Comparison of ENCODE assay signal across 8 mouse cellular contexts in the genomic region with DNA sequence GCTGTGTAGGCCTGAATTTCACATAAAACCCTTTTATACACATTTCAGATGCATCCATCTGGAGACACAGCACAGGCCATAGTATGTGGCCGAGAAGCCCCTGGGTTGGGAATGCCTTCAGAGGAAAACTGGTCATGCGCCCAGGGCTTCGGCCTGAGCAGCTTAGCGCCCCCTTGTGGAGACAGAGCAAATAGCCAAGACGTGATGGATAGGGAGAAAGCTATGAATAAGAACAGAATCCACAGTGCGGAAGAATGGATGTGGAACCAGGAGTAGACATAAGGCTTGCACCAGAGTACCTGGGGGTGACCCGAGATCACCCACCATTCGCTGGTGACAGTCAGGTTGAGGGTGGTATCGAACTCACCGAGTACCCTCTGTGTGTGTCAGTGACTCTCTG. TPM values are rescaled to one million over a fixed set of nuclear protein-coding genes. Genes with fewer than 3 reads are reported as not detected.
A peak's percentile ranks its signal among the peaks of the same experiment; 100 is the strongest.
DNase-seq lines count a peak whose midpoint lies in the region; ATAC-seq and TF ChIP-seq lines count a peak whose summit lies in the region.

No protein-coding gene starts in this region.

- no peak overlapping the region for H3K27ac ChIP-seq in MEL (ENCODE audit: control insufficient read depth, low read depth, low read length)
- peak overlapping the region; percentile 8; the same call in 1 of the 2 replicates for H3K27ac ChIP-seq in midbrain, embryonic 12.5 days (replicated peaks)
- no peak overlapping the region for H3K27ac ChIP-seq in stomach, postnatal 0 days (replicated peaks)

- H3K36me3 ChIP-seq in MEL (ENCODE audit: control insufficient read depth in 1 of 2, insufficient read depth in 2 of 2, low read length in 2 of 2), result no peaks in the 10 kb centered on the region
- H3K36me3 ChIP-seq in midbrain, embryonic 12.5 days, result peaks cover 39% of the 10 kb centered on the region
- peaks cover 7% of the 10 kb centered on the region for H3K36me3 ChIP-seq in stomach, postnatal 0 days (ENCODE audit: control insufficient read depth, insufficient read depth, low read length)

- no peaks in the 10 kb centered on the region for H3K79me2 ChIP-seq in MEL (ENCODE audit: control insufficient read depth, insufficient read depth, low read length, poor library complexity)

- H3K9ac ChIP-seq in MEL (ENCODE audit: control insufficient read depth, low read depth, low read length, poor library complexity, severe bottlenecking), result no peak overlapping the region
- no peak overlapping the region for H3K9ac ChIP-seq in midbrain, embryonic 12.5 days (replicated peaks)
- no peak overlapping the region for H3K9ac ChIP-seq in stomach, postnatal 0 days (ENCODE audit: low read length)

- WGBS in large intestine, adult 2 months, result 45% methylated on average over 10 of the region's 10 CpGs
- 29% methylated on average over 10 of the region's 10 CpGs for WGBS in midbrain, embryonic 12.5 days
- 31% methylated on average over 10 of the region's 10 CpGs for WGBS in stomach, postnatal 0 days

- TF ChIP-seq EP300 in MEL (IDR thresholded peaks at IDR 0.05; ENCODE audit: low read depth in 1 of 2, low read length in 2 of 2), result no peak
- no peak for TF ChIP-seq EP300 in stomach, postnatal 0 days (optimal IDR thresholded peaks at IDR 0.05)

- no peaks in the 10 kb centered on the region for H3K4me1 ChIP-seq in MEL (ENCODE audit: control insufficient read depth in 1 of 2, insufficient read depth in 2 of 2, low read length in 2 of 2)
- H3K4me1 ChIP-seq in midbrain, embryonic 12.5 days, result 0 out of 2 replicates have a peak, but pooled peaks cover 9% of the 10 kb centered on the region
- no peaks in the 10 kb centered on the region for H3K4me1 ChIP-seq in stomach, postnatal 0 days (replicated peaks; ENCODE audit: control insufficient read depth, insufficient read depth)

- TF ChIP-seq RAD21 in MEL (IDR thresholded peaks at IDR 0.05; ENCODE audit: low read depth, low read length), result peak; percentile 57

- TF ChIP-seq CTCF in MEL (IDR thresholded peaks at IDR 0.05 in 2 of 3, conservative IDR thresholded peaks at IDR 0.05 in 1 of 3; ENCODE audit: control insufficient read depth in 1 of 3, insufficient read depth in 1 of 3, low read depth in 2 of 3, low read length in 3 of 3, poor library complexity in 1 of 3, severe bottlenecking in 1 of 3), result peak; percentile 85 to 95 (median 93)
- TF ChIP-seq CTCF in stomach, postnatal 0 days (IDR thresholded peaks at IDR 0.05; ENCODE audit: low read depth), result peak; percentile 94

- 0 out of 2 replicates have a peak, but pooled peaks have one; percentile 23 for ATAC-seq in midbrain, embryonic 12.5 days (ENCODE audit: low FRiP score, low read depth)
- ATAC-seq in stomach, postnatal 0 days (ENCODE audit: low FRiP score, low TSS enrichment), result peak; percentile 31; the same call in 1 of the 2 replicates

- H3K27me3 ChIP-seq in MEL (ENCODE audit: control insufficient read depth in 1 of 2, insufficient read depth in 2 of 2, low read length in 2 of 2), result no peaks in the 10 kb centered on the region
- no peaks in the 10 kb centered on the region for H3K27me3 ChIP-seq in midbrain, embryonic 12.5 days
- no peaks in the 10 kb centered on the region for H3K27me3 ChIP-seq in stomach, postnatal 0 days (ENCODE audit: control insufficient read depth, insufficient read depth, low read length)

- DNase-seq in left cerebral cortex, adult 18-20 months (ENCODE audit: low spot score in 2 of 2), result peak; percentile 66 to 72
- no peak for DNase-seq in left cerebral cortex, adult 11 months (ENCODE audit: low spot score)
- DNase-seq in MEL (ENCODE audit: low read depth, low spot score), result peak; percentile 69
- DNase-seq in cerebellum, postnatal 14 days, result peak; percentile 86 to 92
- DNase-seq in frontal cortex, postnatal 36 days (ENCODE audit: low spot score in 2 of 2), result peak; percentile 48 to 60
- peak; percentile 18 for DNase-seq in large intestine, adult 2 months (ENCODE audit: low read depth, low spot score)
- peak; percentile 59 for DNase-seq in stomach, postnatal 0 days (ENCODE audit: low spot score)

- no peak overlapping the region for H3K4me2 ChIP-seq in midbrain, embryonic 12.5 days (replicated peaks)
- no peak overlapping the region for H3K4me2 ChIP-seq in stomach, postnatal 0 days (replicated peaks; ENCODE audit: low read depth)

- H3K4me3 ChIP-seq in MEL (ENCODE audit: control insufficient read depth in 1 of 2, insufficient read depth in 1 of 2, low read depth in 2 of 2, low read length in 2 of 2), result no peak overlapping the region
- H3K4me3 ChIP-seq in midbrain, embryonic 12.5 days, result no peak overlapping the region
- H3K4me3 ChIP-seq in stomach, postnatal 0 days (ENCODE audit: low read depth, low read length), result no peak overlapping the region

- no peaks in the 10 kb centered on the region for H3K9me3 ChIP-seq in MEL (replicated peaks; ENCODE audit: insufficient read depth, low read length)
- no peaks in the 10 kb centered on the region for H3K9me3 ChIP-seq in midbrain, embryonic 12.5 days
- no peaks in the 10 kb centered on the region for H3K9me3 ChIP-seq in stomach, postnatal 0 days (ENCODE audit: control insufficient read depth, low read length)

- TF ChIP-seq POLR2A in MEL (IDR thresholded peaks at IDR 0.05; ENCODE audit: control insufficient read depth in 1 of 2, insufficient read depth in 1 of 2, low read depth in 1 of 2, low read length in 2 of 2, poor library complexity in 1 of 2), result no peak

TF ChIP-seq in MEL, 35 proteins besides CTCF, POLR2A, EP300 and RAD21:
- TF ChIP-seq SMC3 (IDR thresholded peaks at IDR 0.05; ENCODE audit: low read depth, low read length) (peak; percentile 90), USF1 (IDR thresholded peaks at IDR 0.05; ENCODE audit: low read depth, low read length) (no peak), E2F4 (IDR thresholded peaks at IDR 0.05; ENCODE audit: borderline replicate concordance, low read depth, low read length) (no peak), MAZ (IDR thresholded peaks at IDR 0.05; ENCODE audit: low read depth, low read length) (no peak), ZC3H11A (IDR thresholded peaks at IDR 0.05; ENCODE audit: low read depth, low read length) (peak; percentile 38; the same call in 1 of the 2 replicates), MAFK (IDR thresholded peaks at IDR 0.05; ENCODE audit: borderline replicate concordance, low read depth, low read length) (no peak), SIN3A (IDR thresholded peaks at IDR 0.05; ENCODE audit: low read length) (no peak)

RNA-seq across cellular contexts. Expression of a gene that starts 45.6 kb away (rescaled TPM):
- total RNA-seq in left cerebral cortex, adult 18-20 months (2021), result 10 to 100 TPM; 57.3 to 58.8 TPM
- 3.8 and 4.1 TPM in 2 replicates for total RNA-seq in MEL (2012; rRNA removed)
- polyA plus RNA-seq in MEL (2012; ENCODE audit: insufficient read depth in 1 of 2, insufficient read length in 2 of 2, low read depth in 1 of 2, low replicate concordance in 2 of 2, missing spikeins in 1 of 2), result 1 to 10 TPM in 1 of 2 experiments, not detected in 1; 9.5 TPM
- 26.1 and 40.0 TPM in 2 replicates for polyA plus RNA-seq in large intestine, adult 2 months (2012; rRNA removed)
- 23.5 and 25.5 TPM in 2 replicates for polyA plus RNA-seq in midbrain, embryonic 12.5 days (2016; fragmentation: Nextera tagmentation; extraction: Ambion mirVana)
- polyA plus RNA-seq in stomach, postnatal 0 days (2015; fragmentation: Nextera tagmentation; extraction: Ambion mirVana), result 4.6 and 5.2 TPM in 2 replicates
